Mouse (Mus musculus) activated CD4-positive, CD25-positive, alpha-beta regulatory T cell, adult 4 months (primary cell): Measurements from ENCODE around the gene Efr3b. TPM values are rescaled to one million over a fixed set of nuclear protein-coding genes. Genes with fewer than 3 reads are reported as not detected.

Experiments
- polyA plus RNA-seq, 2 experiments: library from polyadenylated mRNA; unstranded; fragments of 100-300 nt; shearing (Covaris generic); gene quantifications; one replicate each; pipeline ENCODE4 v1.2.1; 2017

Gene Efr3b
- polyA plus RNA-seq, 2 experiments from 2014 or later: 0.37 TPM; not detected in 1

Other genes starting within 250 kb of the Efr3b start
- gene Dnmt3a, start 232.9 kb downstream of the Efr3b start, polyA plus RNA-seq: 10 to 100 TPM; 17.9 to 22.9 TPM
- gene Pomc, start 84.0 kb downstream of the Efr3b start, polyA plus RNA-seq: 1 to 10 TPM; 1.5 to 1.8 TPM
- 1 to 10 TPM; 2.8 to 3.8 TPM for gene Dnajc27, start 43.7 kb upstream of the Efr3b start, polyA plus RNA-seq
- 1 to 10 TPM; 4.1 to 5.0 TPM for gene Adcy3, start 94.2 kb upstream of the Efr3b start, polyA plus RNA-seq
- gene Ptrhd1, start 195.1 kb upstream of the Efr3b start, polyA plus RNA-seq: 1 to 10 TPM; 5.0 to 5.3 TPM
- 10 to 100 TPM; 19.7 to 24.5 TPM for gene Cenpo, start 195.4 kb upstream of the Efr3b start, polyA plus RNA-seq